Mouse (Mus musculus): ENCODE measurements around the gene Cyp1a1.

The Cyp1a1 gene

GRCm38 (mm10) chr9:57656631-57657350 is 30.9 kb upstream of the Cyp1a1 start:
- DNase-seq (ENCODE audit: low read depth, low spot score): no peak

DNA sequence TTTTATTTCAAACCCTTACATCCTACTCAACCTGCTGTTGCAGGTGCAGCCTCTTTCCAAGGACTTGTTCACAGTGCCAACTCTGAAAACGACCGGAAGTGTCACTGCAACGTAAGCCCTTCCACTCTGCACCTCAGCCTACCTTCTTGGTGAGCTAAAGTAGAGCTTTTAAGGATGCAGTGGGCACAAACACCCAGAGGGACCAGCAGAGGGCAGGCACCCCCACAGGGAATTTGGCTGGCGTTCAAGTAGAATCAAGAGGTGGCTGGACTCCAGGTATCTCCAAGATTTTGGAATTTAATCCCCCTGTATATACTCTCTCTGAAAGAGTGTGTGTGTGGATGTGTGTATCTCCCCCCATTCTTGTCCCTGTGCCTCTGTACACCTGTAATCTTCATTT is 29.9 kb upstream of the Cyp1a1 start:
- no peak for DNase-seq (ENCODE audit: low read depth, low spot score)

- DNase-seq (ENCODE audit: low read depth, low spot score): peak; percentile 31
Observed at GRCm38 (mm10) chr9:57658970-57659369, 28.8 kb upstream of the Cyp1a1 start.

- DNase-seq (ENCODE audit: low read depth, low spot score): peak; percentile 86
Observed at GRCm38 (mm10) chr9:57659774-57660173, 28.0 kb upstream of the Cyp1a1 start.

DNA sequence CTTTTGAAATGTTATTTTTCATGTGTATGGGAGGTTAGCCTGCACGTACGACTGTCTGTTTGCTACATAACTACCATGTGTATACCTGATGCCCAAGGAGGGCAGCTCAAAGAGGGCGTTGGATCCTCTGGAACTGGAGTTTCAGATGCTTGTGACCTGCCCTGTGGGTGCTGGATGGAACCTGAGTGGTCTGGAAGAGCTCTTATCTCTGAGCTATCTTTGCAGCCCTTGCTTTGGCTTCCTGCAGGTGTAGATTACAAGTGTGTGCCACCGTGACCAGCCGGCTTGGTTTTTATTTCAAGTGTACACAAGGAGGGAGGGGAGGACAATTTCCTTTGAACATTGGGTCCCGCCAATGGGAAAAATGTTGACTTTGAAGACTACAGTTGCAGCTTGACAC is 27.2 kb upstream of the Cyp1a1 start:
- no peak for DNase-seq (ENCODE audit: low read depth, low spot score)

- no peak for DNase-seq (ENCODE audit: low read depth, low spot score)
Observed at GRCm38 (mm10) chr9:57661552-57661951, 26.2 kb upstream of the Cyp1a1 start.

GRCm38 (mm10) chr9:57664616-57665015 is 23.1 kb upstream of the Cyp1a1 start:
- DNase-seq (ENCODE audit: low read depth, low spot score): no peak

DNA sequence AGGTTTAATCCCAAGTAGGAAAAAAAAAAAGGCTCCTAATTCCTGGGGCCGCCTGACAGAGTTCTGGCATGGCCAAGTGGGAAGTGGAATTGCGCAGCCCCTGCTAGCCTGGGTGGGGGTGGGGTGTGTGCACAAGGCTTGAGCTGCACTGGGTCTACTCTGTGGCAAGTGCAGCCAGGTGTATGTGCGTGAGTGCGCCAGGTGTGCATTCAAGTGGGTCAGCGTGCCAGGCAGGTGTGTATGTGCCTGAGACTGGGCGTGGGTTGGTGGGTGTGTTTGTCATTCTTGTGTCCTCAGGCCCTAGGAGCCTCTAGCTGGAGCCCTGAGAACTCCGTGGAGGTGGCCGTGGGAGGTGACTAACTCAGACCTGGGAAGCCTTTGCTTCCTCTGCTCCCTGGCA is 21.2 kb upstream of the Cyp1a1 start:
- no peak for DNase-seq (ENCODE audit: low read depth, low spot score)

DNA sequence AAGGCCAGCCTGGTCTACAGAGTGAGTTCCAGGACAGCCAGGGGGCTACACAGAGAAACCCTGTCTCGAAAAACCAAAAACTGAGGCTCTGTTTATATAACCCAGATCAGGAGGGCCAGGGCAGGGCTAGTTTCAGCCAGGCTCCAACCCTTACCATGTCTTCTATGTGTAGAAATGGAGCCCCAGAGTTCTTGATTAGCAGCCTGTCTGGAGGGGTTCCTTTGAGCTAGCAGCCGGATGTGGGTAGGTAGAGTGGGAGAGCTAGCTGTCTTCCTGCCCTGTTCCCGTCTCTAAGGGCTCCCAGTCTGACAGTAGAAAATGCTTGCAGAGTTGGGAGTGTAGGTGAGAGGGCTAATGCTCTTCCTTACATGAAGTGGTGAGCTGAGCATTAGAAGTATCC is 20.6 kb upstream of the Cyp1a1 start:
- no peak for DNase-seq (ENCODE audit: low read depth, low spot score)

GRCm38 (mm10) chr9:57667817-57668216 is 19.9 kb upstream of the Cyp1a1 start:
- DNase-seq (ENCODE audit: low read depth, low spot score): no peak

- no peak for DNase-seq (ENCODE audit: low read depth, low spot score)
Observed at GRCm38 (mm10) chr9:57668277-57668676, 19.5 kb upstream of the Cyp1a1 start.

DNA sequence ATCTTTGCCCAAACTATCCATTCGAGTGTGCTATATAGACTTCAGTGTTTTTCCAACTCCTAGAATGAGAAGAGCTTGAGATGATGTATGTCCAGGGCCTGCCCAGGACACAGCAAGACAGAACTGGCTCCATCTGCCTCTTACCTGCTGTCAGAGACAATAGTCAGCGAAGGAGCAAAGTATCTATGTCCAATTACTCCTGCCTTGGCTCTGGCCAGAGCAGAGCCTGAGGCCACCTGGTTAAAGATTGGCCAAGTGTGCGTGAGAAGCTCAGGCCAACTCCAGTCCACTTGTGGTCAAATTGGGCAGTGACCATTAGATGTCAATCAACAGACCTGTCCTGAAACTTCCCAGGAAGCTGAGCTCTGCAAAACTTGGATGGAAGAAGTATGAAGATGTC is 18.2 kb upstream of the Cyp1a1 start:
- DNase-seq (ENCODE audit: low read depth, low spot score): no peak

GRCm38 (mm10) chr9:57671037-57671436 is 16.7 kb upstream of the Cyp1a1 start:
- no peak for DNase-seq (ENCODE audit: low read depth, low spot score)

- no peak for DNase-seq (ENCODE audit: low read depth, low spot score)
Observed at GRCm38 (mm10) chr9:57671500-57671899, 16.2 kb upstream of the Cyp1a1 start.

DNA sequence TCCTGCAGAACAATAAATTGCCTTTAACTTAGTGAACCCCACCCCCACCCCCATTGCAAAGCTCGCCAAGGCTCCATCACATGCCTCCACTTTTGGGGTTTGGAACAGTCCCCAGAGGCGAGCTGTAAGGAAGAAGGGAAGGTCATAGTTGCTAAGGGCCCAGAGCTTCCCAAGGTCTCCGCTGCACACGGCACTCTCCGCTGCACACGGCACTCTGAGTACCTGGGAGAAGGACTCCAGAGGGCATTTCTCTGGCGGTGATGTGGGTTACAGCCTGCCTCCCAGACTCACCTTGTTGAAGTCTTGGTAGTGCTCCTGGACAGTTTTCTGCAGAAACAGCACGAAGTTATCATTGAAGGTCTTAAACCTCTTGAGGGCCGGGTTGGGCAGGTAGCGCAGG is 6.3 kb upstream of the Cyp1a1 start:
- DNase-seq (ENCODE audit: low read depth, low spot score): peak; percentile 15

DNA sequence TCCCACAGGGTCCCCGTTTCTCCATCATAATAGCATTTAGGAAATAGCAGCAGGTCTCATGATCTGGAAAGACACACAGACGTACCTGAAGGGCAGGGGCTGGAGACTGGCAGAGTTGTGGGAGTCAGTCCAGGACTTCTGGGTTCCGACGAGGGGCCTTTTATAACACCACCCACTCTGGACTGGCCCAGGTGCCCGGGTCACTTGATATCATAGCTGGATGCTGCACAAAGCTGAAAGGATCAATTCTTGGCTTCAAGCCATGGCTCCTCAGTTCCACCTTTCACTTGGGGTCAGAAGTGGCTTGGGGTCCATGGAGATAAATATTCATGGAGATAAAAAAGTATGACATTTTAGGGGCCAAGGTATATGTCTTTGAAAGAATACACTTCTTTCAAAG is 4.2 kb upstream of the Cyp1a1 start, which contains the start of gene Cyp1a2:
Cyp1a2 (minus strand) TSS at position 184 of the 400 bp plus-strand sequence.
- no peak for DNase-seq (ENCODE audit: low read depth, low spot score)

- no peak for DNase-seq (ENCODE audit: low read depth, low spot score)
Observed at GRCm38 (mm10) chr9:57686011-57686410, 1.7 kb upstream of the Cyp1a1 start.

- peak; percentile 80 for DNase-seq (ENCODE audit: low read depth, low spot score)
Observed at GRCm38 (mm10) chr9:57688158-57688557, 430 bp downstream of the Cyp1a1 start.

GRCm38 (mm10) chr9:57688606-57689005 is 878 bp downstream of the Cyp1a1 start:
- DNase-seq (ENCODE audit: low read depth, low spot score): no peak

DNA sequence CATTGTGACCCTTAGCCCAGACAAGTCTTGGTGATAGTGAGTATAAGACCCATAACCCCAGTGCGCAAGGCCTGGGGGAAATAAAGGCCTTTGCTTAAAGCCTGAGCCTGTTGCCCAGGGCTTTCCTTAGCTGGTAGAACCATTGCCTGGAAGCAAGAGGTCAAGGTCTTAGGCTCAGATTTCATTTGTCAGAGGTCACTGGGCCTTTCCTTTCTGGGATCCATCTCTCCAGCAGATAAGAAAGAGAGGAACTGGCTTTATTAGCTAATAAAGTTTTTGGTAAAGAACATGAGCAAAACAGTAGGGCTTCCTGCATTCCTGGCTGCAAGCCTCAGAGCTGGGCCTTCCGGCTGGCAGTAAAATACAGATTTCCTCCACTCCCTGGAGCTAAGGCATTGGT is 6.4 kb downstream of the Cyp1a1 start:
- no peak for DNase-seq (ENCODE audit: low read depth, low spot score)

GRCm38 (mm10) chr9:57696380-57697285 is 8.9 kb downstream of the Cyp1a1 start:
- DNase-seq (ENCODE audit: low read depth, low spot score): peak; percentile 79

DNA sequence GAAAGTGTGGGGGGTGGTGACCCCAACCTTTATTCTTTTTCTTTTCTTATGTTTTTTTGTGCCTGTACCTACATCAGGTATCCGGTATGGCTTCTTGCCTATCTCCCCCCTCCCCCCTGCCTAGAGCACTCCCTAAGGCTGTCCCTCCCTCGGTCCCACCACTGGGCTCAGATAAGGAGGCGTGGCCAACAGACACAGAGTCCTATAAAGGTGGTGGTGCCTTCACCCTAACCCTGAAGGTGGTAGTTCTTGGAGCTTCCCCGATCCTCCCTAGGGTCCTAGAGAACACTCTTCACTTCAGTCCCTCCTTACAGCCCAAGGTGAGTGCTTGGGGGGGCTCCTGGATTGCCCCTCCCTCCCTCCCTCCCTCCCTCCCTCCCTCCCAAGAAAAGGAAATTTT is 9.7 kb downstream of the Cyp1a1 start:
- peak; percentile 33 for DNase-seq (ENCODE audit: low read depth, low spot score)
